Mouse (Mus musculus): ENCODE measurements around the gene Uhrf1bp1.

Uhrf1bp1 gene

GRCm38 (mm10) chr17:27911371-27911770 is 55.1 kb downstream of the Uhrf1bp1 start:
- no peak for DNase-seq (ENCODE audit: low spot score)

- DNase-seq (ENCODE audit: low spot score) = no peak
Observed at GRCm38 (mm10) chr17:27914742-27915141, 58.5 kb downstream of the Uhrf1bp1 start.

GRCm38 (mm10) chr17:27916366-27916765 is 60.1 kb downstream of the Uhrf1bp1 start:
- no peak for DNase-seq (ENCODE audit: low spot score)

GRCm38 (mm10) chr17:27920676-27921075 is 64.4 kb downstream of the Uhrf1bp1 start:
- no peak for DNase-seq (ENCODE audit: low spot score)

GRCm38 (mm10) chr17:27922174-27922712 is 66.0 kb downstream of the Uhrf1bp1 start:
- DNase-seq (ENCODE audit: low spot score) = no peak

- DNase-seq (ENCODE audit: low spot score) = no peak
Observed at GRCm38 (mm10) chr17:27925054-27925453, 68.8 kb downstream of the Uhrf1bp1 start.

- DNase-seq (ENCODE audit: low spot score) = no peak
Observed at GRCm38 (mm10) chr17:27925504-27925903, 69.3 kb downstream of the Uhrf1bp1 start.

GRCm38 (mm10) chr17:27930291-27930690 is 74.0 kb downstream of the Uhrf1bp1 start:
- DNase-seq (ENCODE audit: low spot score) = no peak

GRCm38 (mm10) chr17:27931826-27932225 is 75.6 kb downstream of the Uhrf1bp1 start:
- DNase-seq (ENCODE audit: low spot score) = no peak

GRCm38 (mm10) chr17:27934136-27934910 is 78.1 kb downstream of the Uhrf1bp1 start:
- DNase-seq (ENCODE audit: low spot score) = no peak

GRCm38 (mm10) chr17:27935091-27935490 is 78.8 kb downstream of the Uhrf1bp1 start:
- no peak for DNase-seq (ENCODE audit: low spot score)

- DNase-seq (ENCODE audit: low spot score) = no peak
Observed at GRCm38 (mm10) chr17:27937054-27937615, 80.9 kb downstream of the Uhrf1bp1 start.

- DNase-seq (ENCODE audit: low spot score) = no peak
Observed at GRCm38 (mm10) chr17:27938121-27938754, 82.0 kb downstream of the Uhrf1bp1 start.

- DNase-seq (ENCODE audit: low spot score) = no peak
Observed at GRCm38 (mm10) chr17:27939028-27939427, 82.8 kb downstream of the Uhrf1bp1 start.

- DNase-seq (ENCODE audit: low spot score) = no peak
Observed at GRCm38 (mm10) chr17:27940352-27940751, 84.1 kb downstream of the Uhrf1bp1 start.

GRCm38 (mm10) chr17:27941178-27941577 is 84.9 kb downstream of the Uhrf1bp1 start:
- no peak for DNase-seq (ENCODE audit: low spot score)

GRCm38 (mm10) chr17:27941698-27942097 is 85.5 kb downstream of the Uhrf1bp1 start:
- DNase-seq (ENCODE audit: low spot score) = no peak

GRCm38 (mm10) chr17:27942131-27942530 is 85.9 kb downstream of the Uhrf1bp1 start:
- DNase-seq (ENCODE audit: low spot score) = no peak

GRCm38 (mm10) chr17:27945546-27946216 is 89.4 kb downstream of the Uhrf1bp1 start:
- peak; percentile 41 for DNase-seq (ENCODE audit: low spot score)

GRCm38 (mm10) chr17:27946371-27946770 is 90.1 kb downstream of the Uhrf1bp1 start:
- DNase-seq (ENCODE audit: low spot score) = no peak

- DNase-seq (ENCODE audit: low spot score) = no peak
Observed at GRCm38 (mm10) chr17:27947155-27947554, 90.9 kb downstream of the Uhrf1bp1 start.

Measured in ovary, postnatal 14 days (tissue).